Mouse (Mus musculus): Measurements from ENCODE around the gene Myo18b. TPM values are rescaled to one million over a fixed set of nuclear protein-coding genes. Genes with fewer than 3 reads are reported as not detected.

Myo18b gene
- total RNA-seq, 2 experiments from 2014 or later, result 327 to 359 TPM

DNA sequence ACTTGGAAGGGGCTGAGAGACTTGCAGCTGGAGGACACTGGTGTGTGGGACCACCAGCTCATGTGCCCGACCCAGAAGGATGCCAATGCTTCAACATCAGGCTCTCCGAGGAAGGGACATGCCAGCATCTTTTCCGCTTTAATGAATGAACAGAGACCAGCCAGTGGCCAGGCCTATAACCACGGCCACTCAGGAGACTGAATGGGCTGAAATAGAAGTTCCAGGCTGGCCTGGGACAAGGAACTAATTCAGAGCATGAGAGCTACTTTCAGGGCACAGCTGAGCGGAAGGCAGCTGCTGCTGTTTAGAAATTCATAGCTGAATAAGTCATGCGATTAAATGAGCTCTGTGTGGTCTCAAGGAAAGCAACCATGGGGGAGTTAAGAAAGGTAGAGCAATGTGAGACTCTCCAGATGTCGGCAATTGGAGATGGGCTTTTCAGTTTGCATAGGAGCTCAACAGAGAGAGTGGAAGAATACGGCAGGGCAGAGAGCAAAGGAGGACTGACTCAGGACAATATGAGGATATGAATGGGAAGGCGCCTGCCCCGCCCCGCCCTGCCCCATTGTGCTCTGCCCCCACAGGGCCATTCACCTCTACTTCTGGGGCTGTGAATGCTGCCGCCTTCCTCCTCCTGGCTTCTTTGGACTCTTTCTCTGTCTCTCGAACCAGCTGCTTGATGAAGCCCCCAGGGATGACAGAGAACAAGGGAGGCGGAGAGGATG lies 18.6 kb downstream of the Myo18b start:
- no peak for DNase-seq

DNA sequence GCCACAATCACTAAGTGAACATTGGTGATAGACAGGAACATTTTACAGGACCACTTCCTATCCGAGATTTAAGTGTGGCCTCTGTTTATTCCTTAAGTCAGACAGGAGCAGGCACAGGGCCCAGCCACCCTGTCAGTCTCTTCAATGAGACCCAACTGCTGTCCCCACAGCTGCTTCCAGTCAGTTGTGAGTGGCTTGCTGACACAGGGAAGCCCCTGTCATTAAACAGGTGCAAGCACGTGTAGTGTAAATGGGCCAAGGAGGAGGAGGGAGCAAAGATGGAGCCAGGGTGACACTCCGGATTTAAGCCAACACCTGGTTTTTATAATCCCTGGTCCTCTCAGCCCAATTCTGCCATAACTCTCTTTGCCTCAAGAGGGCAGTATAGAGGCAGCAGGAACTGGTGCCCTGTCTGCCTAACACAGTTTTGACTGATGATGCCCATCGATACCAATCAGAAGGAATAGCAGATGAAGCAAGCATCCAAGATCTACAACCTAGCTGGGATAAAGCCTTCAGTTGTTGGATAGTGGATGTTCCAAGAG lies 19.2 kb downstream of the Myo18b start:
- DNase-seq, result no peak

DNA sequence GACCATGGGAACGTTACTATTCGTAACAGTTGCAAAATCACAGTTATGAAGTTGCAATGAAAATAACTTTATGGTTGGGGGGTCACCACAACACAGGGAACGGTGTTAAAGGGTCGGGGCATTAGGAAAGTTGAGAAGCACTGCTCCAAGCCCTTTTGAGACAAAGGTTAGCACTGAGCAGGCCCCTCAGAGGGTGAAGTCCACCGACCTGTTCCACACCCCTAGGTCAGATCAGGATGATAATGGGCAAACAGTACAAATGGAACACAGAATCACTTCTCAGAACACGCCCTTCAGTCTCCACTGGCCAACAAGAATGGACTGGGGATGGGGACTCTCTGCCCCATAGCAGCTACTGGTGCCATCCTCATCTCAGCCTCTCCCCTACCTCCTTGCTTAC lies 23.2 kb downstream of the Myo18b start:
- DNase-seq, result no peak

DNA sequence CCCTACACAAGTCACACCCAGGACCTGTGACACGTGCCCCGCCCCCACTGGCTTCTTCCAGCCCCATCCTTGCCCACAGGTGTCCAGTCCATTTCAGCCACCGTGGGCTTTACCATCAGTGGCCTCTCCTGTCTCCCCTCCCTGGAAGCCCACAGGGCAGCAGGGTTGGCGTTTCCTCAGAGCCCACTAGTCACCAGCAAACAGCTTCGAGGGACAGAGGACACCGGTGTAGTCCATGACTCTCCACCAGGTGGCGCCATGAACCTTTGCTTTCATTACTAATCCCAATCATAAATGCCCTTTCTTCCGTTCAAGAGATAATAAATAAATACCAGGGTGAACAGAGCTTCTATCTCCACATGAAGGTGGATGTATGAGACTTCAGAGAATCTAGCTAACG lies 25.4 kb downstream of the Myo18b start:
- DNase-seq, result peak; percentile 84

DNA sequence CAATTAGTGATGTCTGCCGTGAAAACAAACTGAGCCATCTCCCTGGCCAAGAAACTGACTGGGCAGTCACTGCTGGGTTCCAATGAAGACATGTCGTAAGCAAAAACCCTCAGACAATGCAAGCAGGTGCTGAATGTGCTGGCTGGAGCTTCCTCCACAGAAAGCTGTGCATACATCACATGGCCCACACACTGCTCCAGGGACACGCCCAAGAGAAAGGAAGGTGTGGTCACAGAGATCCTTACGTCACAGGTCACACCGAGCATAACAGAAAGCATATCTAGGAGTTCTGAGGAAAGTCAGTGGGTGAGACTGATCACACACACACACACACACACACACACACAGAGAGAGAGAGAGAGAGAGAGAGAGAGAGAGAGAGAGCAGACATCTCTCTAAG lies 27.5 kb downstream of the Myo18b start:
- DNase-seq, result no peak

DNA sequence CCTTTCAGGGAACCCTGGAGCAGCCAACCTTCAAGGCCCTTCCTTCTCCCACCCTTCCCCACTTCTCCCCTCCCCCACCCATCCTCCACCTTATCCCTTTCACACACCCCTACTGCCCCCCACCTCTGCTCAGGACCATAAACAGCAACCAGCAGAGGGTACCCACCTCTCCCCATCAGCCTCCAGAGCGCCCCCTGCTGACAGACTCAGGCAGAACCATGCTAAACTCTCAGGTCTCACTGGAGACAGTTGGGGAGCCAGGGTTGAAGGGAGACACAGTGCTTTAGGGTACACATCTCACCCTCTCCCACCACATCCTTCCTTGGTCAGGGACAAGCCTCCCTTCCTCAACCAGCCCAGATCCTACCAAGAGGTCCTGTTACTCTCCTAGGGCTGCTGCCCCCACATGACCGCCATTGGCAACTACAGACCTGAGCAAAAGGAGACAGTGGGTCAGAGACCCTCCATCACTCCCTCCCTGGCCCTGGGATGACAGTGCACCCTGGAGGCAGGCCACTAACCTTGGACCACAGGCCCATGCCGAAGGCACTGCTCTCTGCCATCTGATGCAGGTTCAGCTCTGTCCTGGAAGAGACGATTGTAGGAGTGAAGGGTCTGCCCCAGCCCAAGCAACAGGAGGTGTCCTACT lies 31.3 kb downstream of the Myo18b start:
- peak; percentile 70 for DNase-seq

DNA sequence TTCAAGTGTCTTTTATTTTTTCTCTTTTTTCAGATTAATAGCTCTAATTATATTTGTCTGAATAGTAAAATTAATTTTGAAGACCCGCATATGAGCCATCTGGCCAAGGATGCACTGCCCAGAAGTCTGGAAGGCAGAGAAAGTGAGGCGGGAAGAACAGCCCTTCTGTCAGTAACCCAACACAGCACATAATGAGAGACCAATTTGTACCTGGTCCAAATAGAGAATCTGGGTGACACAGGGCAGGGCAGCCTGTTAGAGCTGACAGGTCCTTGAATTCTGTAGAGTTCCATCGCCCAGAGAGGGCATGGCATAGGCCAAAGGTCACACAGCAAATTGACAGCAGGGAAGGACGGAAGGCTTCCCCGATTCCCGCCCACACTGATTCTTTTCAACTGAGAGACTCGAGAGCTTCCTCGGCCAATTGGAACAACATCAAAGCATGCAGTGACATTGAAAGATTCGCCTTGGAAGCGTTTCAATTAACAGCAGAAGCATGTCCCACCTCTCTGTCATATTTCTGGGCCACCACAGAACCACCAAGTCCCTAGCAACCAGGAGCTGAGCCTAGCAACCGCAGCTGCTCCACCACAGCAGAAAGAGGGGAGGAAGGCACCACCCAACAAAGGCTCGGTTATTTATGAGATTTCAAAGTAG lies 36.7 kb downstream of the Myo18b start:
- DNase-seq, result no peak

DNA sequence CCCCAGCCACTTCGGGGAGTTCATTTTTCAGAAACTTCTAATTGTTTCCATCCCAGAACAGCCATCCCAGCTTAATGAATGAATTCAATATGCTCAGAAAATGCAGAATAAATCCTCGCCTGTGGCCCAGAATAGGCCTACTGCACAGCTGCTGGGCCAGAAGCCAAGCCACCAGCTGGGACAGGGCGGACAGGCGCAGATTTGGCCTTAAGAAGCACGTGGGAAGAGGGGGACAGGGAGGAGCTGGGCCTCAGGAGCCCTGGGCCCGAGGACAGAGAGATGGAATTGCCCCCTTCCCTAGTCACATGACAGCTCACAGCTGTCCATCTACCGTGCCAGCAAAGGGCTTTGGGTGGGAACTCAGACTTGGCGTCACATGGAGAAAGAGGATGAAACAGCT lies 43.0 kb downstream of the Myo18b start:
- peak; percentile 90 for DNase-seq

DNA sequence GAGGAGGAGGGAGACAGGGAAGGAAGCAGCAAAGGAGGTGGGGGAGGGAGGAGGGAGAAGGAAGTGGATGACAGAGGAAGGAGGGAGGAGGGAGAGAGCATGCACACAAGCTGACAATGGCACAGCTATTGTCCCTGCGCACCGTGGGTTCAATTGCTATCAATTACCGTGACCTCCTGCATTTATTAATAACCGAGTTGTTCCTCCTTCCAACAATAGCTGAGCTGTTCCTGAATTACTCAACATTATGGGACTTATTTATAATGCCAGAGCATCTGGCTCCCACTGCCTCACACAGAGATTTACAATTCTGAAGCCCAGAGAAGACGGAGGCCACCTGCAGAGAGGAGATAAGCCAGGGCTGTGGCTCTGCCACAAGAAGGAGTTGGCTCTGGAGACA lies 44.8 kb downstream of the Myo18b start:
- no peak for DNase-seq

DNA sequence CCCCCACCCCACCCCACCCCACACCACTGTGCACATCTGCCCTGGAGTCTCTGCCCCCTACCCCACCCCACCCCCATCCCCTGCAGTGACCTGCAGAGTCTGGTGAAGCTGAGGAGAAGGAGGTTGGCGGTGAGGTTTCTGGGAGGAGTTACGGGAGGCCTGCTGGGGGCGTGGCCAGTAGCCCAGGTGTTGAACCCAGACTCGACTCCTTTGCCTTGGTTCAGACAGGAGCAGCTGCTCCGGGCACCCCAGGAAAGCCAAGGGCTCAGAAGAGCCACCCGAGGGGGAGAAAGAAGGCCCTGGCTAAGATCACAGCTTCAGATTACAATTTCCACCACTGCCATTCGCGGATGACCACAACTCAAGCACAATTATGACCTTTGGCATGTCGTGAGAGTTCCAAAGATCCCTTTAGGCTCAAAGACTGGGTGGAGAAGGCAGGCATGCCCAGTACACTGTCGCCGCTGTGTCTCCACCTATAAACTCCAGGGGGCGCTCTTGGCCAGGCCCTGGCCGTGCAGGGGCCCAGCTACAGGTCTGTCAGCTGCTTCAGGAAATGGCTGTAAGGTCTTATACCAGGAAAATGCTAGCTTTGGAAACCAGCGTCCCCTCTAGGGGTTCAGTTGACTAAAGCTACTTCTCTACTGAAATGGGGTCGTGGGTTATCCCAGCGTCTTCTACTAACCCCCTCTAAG lies 47.4 kb downstream of the Myo18b start:
- peak; percentile 68 for DNase-seq

DNA sequence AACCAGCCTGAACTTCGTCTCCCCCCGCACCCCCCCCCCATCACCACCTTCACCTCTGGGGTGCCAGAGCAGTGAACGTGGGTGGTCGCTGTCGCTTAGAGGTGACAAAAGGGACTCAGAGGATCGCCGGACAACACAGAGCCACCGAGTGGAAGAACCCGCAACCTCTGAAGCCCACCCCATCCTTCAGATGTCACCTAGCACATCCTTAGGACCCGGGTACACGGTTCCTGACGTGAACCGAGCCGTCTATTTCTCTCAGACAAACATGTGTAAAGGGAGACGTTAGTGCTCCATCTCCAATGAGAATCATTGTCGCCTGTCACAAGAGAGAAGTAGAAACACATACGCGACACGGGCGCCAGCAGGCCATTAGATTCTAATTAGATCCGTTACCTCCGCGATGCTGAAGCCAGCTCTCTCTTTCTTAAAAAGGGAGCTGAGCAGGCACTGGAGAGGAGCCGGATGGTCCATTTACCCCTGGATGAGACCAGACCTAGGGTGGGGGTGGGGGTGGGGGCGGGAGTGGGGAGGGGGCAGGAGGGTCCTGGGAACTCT lies 48.1 kb downstream of the Myo18b start:
- DNase-seq, result no peak

DNA sequence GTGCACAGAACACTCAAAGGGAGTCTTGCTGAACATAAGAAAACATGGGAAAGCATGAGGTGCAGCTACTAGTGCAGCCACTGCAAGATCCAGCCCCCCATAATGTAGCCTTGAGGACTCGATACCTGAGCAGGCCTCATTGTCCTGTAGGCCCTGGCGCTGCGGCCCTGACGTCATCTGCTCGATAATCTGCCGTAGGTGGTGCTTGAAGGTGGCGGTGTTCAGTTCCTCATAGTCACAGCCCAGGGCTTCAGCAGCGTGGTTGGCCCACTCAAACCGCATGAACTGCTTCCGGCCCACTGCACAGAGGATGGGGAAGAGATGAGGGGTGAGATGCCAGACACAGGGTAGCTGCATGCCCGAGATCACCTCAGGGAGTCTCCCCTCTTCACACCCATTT lies 50.0 kb downstream of the Myo18b start:
- no peak for DNase-seq

DNA sequence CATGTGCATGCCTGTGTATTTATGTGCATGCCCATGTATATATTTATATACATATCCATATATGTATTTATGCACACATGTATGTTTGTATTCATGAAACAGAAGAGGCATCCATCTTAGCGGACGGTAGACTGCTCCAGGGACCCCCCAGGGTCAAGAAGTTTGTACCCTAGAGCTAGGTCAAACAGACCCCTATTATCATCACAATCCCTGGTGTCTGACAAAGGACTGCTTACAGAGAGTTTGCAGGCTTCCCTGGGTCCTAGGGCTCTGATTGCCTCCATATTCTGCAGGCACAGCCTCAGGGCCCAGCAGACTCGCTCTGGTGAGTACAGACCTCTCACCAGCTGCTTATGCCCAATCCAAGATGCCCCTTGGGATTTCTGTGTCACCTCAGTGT lies 51.7 kb downstream of the Myo18b start:
- no peak for DNase-seq

DNA sequence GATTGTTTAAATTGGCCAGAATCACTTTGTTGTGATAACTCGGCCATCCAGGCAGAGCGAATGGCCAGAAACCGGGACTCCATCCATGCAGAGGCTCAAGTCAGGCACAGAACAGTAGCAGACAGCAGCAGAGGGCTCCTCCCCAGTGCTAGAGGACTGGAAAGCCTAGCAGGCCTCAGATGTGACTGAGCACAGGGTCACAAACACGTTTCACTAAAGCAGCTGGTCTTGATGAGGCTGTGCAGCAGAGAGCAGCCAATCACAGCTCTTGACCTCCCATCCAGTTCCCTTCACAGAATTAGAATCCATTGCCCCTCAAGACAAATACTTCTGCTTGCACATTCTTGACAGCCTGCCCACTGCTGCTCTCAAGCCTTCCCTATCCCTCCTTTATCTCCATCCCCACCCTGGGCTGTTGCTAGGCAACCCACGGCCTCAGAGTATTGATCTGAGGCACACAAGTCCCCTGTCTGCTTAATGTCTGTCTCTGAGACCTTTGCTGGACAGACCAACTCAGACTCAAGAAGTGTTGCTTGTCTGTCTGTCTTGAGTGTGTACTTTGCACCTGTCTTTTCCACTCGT lies 52.4 kb downstream of the Myo18b start:
- no peak for DNase-seq

DNA sequence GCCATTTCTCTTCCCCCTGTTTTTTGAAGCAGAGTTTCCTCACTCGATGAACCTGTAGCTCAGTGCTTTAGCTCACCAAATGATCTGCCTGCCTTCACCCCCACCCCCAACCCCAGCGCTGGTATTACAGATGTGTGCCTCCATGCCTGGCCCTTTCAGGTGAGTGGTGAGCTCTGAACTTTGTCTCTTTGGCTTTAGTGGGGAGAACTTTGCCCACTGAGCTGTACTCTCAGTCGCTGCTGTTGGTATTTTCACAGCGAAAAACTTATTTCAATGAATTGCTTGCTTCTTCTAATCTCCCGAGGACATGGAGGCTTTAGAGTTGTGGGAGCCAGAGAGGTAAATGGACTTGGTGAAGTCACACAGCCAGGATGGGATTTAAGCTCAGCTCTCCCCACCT lies 53.5 kb downstream of the Myo18b start:
- no peak for DNase-seq

DNA sequence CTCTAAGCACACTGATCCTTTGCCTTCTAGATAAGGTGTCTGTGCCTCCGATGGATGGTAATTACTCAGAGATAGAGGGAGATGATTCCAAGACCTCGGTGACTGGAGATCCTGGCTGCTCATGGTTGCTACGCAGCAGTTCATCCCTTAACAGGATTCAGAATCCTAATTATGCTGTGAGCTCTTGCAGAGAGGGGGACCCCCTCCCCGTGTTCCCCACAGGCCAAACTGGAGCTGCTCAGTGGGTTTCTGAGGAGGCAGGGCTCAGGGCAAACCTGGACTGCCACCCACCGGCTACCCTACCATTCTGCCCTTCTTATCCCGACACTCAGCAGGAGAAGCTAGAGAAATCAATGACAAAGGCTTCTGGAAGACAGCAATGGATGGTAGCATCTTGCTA lies 54.3 kb downstream of the Myo18b start:
- DNase-seq, result no peak

DNA sequence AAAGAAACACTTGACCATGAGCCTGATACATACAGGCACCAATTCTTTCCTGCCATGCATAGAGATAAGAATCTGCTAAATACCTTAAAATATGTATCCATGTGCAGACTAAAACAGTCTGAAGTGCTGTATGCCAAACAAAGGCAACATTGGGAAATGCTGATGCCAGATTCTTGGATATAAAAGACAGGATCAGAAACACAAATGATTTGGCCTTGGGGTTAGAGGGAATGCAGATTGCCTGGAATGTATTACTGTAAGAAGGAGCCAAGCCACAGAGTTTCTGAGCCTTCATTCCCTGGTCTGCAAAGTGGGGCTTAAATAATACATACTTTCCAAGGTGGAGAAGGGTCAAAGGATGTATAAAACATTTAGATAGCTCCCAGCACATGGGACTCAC lies 61.3 kb downstream of the Myo18b start:
- DNase-seq, result no peak

DNA sequence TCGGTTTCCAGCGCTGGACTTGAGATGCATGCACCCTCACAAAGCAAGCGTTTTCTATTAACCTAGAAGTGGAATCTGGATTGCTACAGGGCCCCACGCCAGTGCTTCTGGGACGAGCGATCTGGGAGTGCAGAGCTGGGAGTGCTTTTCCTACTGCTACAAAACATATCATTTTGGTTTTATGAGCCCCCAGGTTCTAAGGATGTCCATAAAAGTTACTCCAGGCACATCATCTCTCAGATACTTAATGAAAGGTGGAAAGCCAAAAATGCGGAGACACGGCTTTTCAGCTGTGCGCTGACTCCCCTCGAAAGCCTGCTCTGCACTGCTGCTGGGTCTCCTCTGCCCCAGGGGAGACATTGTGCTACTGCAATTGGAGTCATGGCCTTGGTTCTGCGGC lies 62.3 kb downstream of the Myo18b start:
- no peak for DNase-seq

DNA sequence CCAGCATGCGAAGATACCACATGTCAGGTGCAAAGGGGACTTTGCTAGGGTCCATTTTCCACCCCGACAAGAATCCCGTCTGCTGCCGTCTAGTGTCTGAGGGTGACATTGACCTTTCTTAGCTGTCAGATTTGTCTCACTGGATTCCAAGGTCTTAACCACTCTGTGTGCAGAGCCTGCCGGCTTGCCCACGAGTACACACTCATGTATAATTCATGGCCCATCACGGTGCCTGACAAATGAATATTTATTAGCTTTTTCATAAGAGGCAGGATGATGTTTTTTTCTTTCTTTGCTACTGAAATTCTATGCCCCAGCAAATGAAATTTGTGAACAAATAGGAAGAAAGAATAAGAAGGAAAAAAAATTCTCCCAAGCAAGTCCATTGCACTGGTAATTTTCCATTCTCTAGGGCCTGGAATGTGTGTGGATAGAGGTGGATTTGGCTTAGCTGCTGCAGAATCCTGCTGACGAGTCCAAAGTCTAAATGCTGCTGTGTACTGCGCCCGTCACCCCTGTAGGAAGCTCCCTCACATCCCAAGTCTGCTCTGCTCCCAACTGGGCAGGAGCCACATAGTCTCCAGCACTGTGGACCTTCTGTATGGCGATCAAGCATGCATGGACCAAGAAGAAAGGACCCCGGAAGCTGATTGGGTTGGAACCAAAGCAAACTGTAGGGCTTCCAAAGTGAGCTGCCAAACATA lies 70.9 kb downstream of the Myo18b start:
- DNase-seq, result no peak

DNA sequence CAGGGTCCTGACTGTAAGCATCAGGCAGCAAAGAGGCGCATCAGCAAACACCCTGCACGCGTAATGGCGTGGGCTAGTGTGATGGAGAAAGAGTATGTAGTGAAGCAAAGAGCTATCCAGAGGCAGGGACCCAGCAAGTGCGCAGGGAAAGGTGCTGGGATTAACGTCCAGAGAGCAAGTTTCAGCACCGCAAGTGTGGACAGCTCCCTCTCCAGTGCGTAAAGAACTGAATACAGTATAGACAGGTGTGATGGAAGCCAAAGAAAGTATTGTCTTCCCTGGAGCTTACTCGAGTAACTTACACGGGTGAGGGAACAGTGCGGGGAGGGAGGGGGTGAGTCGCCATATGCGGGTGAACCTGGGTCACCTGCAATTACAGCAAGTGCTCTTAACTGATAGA lies 71.8 kb downstream of the Myo18b start:
- peak; percentile 41 for DNase-seq

DNA sequence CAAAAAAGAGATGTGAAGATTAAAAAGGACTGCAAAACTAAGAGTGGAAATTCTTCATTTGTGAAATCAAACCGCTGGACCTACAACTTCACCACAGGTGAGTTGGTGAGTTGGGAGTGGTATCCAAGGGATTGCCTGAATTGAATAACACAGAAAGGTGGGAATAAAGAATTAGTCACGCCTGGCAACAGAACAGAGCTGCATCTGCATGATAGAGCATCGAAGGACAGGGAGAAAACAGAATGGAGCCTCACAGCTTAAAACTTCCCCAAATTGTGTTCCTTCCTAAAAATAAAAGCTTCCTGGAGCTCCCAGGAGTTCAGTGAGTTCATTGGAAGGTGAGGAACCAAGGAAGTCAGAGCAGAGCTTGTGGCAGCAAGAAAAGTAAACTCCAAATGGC lies 73.7 kb downstream of the Myo18b start:
- DNase-seq, result no peak

Measured in gastrocnemius, postnatal 10 days (tissue).